In genomic region chr4:24765919-24766318, GRCm38 (mm10) we compare ENCODE assay signal across 17 mouse cellular contexts.
"Had no signal": no experiment of that assay in that cellular context is flagged by ENCODE, and none has a peak within 500 bp of the region (broad histone marks: within the 10 kb centered on the region; RNA-seq: fewer than 3 reads in every experiment).

No protein-coding gene starts in this region.

- H3K27me3 ChIP-seq: midbrain, embryonic 12.5 days; neural tube, embryonic 12.5 days had no signal

- DNase-seq: lung, adult 18-20 months; lung, embryonic 14.5 days; lung, postnatal 10 days; lung, postnatal 4 days; right cerebral cortex, adult 18-20 months; right cerebral cortex, postnatal 25 days; right cerebral cortex, postnatal 4 days; spleen, adult 18-20 months; thymus, adult 18-20 months; thymus, postnatal 14 days; thymus, postnatal 36 days had no signal

- H3K9ac ChIP-seq: liver, embryonic 14.5 days; lung, embryonic 14.5 days; midbrain, embryonic 12.5 days; neural tube, embryonic 12.5 days had no signal

- H3K4me1 ChIP-seq: midbrain, embryonic 10.5 days; midbrain, embryonic 12.5 days; neural tube, embryonic 12.5 days had no signal

- H3K9me3 ChIP-seq: midbrain, embryonic 10.5 days; midbrain, embryonic 12.5 days; neural tube, embryonic 12.5 days had no signal

- ATAC-seq: midbrain, embryonic 16.5 days had no signal

- H3K27ac ChIP-seq: liver, embryonic 14.5 days; midbrain, embryonic 10.5 days; midbrain, embryonic 12.5 days; neural tube, embryonic 12.5 days had no signal

- H3K4me2 ChIP-seq: lung, embryonic 14.5 days; midbrain, embryonic 12.5 days; neural tube, embryonic 12.5 days had no signal

- H3K4me3 ChIP-seq: midbrain, embryonic 10.5 days; midbrain, embryonic 12.5 days; myocyte; neural tube, embryonic 12.5 days had no signal

- H3K36me3 ChIP-seq: midbrain, embryonic 10.5 days; midbrain, embryonic 12.5 days; neural tube, embryonic 12.5 days had no signal
